Mouse (Mus musculus) cerebellum, adult 11-12 months (tissue): ENCODE measurements around the gene Plcl2.
A peak's percentile ranks its signal among the peaks of the same experiment; 100 is the strongest.
"Not testable (repeated sequence)": the region's sequence is repeated elsewhere in the genome, so short reads cannot be mapped to it uniquely, and the experiment has no call there.

Experiments used
- DNase-seq: peaks from one replicate; pipeline ENCODE4 v3.0.0; 2022

The Plcl2 gene

DNA sequence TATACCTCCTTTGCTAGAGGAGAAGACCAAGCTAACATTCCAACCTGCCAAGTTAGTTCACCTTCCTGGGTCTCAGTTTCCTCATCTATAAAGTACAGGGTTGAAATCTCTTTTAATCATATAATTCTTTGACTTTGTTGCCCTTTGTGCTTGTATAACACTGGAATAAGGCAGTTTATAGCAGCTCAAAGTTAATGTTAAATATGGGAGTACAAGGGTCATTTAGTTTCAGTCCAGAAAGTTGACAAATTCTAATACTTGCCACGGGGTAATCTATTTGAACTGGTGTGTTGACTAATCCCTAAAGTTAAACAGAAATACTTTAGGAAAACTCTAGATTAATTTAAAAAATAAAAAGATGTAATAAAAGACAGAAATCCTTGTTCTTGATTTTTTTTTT lies 35.7 kb downstream of the Plcl2 start:
- no peak for DNase-seq

- peak; percentile 50 for DNase-seq
Observed at GRCm38 (mm10) chr17:50545274-50545673, 36.1 kb downstream of the Plcl2 start.

DNA sequence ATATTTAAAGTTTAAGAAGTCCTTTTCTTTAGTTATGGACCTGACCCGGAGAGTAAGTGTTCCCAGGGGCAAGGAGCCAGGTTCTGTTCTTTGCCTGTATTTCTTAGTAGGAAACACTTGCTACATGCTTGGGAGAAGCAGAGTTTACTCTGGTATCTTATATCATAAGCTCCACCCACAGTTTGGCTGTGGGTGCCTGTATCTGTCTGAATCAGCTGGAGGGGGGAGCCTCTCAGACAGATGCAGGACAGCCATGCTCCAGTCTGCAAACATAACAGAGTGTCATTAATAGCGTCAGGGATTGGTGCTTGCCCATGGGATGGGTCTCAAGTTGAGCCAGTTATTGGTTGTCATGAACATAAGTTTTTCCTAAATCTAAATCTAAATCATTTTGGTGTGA lies 42.9 kb downstream of the Plcl2 start:
- no peak for DNase-seq

DNA sequence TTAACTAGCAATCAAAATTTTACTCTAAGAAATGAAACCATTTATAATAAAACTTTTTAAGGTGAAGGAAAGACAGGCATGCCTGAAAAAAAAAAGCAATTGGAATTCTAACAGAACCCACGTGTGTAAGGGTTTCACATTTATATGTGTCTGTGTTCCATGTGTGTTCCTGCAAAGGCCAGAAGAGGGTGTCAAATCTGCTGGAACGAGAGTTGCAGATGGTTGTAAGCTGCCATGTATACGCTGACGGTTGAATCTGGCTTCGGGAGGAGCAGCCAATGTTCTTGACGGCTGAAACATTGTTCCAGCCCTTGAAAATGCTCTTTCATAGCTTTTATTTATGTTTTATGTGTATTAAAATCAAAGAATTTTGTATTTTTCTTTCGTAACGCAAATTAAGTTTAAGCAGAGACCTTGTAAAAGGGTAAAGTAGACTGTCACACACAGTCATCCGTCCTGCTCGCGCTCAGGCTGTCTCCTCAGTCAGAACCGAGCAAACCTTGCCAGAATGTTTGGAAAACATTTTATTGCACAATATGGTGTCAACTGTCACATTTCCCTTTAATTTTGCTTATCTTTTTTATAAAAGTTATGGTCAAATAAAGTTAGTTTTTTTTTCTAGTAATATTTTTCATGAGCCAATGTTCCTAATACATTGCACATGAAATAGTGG lies 48.5 kb downstream of the Plcl2 start:
- no peak for DNase-seq

DNA sequence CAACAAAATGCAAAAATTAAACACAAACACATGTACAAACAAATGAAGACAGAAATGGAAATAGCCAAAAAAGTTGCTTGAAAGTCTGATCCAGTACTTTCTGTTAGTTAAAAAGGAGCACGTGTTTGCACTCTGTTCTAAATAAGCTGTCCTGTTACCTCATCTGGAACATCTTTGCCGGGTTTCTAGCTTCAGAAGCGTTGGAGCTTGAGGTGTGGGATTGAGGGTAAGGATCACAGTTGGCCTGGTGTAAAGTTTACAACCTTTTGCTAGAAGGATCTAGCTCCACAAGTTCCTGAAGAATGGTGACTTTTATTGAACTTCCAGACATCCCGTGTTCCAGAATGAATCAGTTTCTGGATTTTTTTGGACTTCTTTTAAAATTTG lies 49.0 kb downstream of the Plcl2 start:
- DNase-seq = no peak

- DNase-seq = no peak
Observed at GRCm38 (mm10) chr17:50565376-50566123, 56.3 kb downstream of the Plcl2 start.

- no peak for DNase-seq
Observed at GRCm38 (mm10) chr17:50568846-50569245, 59.6 kb downstream of the Plcl2 start.

DNA sequence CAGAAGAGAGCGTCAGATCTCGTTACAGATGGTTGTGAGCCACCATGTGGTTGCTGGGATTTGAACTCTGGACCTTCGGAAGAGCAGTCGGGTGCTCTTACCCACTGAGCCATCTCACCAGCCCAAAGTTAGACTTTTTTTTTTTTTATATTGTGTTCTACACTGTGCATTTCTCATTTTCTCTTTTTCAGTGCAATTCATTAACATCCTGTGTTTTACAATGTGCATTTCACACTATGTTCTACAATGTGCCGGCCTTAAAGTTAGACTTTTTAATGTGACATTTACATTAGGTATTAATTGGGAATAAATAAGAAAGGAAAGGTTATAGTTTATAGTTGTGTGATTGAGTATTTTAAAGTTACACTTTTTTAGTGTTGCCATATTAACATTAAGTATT lies 61.0 kb downstream of the Plcl2 start:
- not testable (repeated sequence) for DNase-seq

DNA sequence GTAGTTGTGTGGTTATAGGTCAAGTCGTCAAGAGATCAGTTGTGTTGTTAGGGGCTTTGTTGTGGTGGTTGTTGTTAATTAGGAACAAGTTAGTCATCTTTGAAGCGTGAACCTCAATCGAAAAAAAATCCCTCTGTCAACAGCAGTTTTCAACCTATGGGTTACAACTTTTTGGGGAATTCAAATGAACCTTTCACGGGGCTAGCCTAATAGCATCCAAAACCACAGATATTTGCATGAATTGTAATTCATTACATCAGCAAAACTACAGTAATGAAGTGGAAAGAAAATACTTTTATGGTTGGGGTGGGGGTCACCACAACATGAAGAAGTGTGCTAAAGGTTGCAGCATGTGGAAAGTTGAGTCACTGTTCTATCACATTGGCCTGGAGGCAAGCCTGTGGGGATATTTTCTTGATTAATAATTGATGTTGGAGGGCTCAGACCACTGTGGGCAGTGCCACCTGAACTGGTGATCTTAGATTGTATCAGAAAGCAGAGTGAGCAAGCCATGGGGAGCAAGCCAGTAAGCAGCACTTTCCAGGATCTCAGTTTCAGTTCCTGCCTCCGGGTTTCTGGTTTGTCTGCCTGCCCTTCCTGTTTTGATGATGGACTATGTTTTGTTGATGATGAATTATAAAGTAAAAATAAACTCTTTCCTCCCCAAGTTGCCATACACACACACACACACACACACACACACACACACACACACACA lies 61.6 kb downstream of the Plcl2 start:
- DNase-seq = no peak

DNA sequence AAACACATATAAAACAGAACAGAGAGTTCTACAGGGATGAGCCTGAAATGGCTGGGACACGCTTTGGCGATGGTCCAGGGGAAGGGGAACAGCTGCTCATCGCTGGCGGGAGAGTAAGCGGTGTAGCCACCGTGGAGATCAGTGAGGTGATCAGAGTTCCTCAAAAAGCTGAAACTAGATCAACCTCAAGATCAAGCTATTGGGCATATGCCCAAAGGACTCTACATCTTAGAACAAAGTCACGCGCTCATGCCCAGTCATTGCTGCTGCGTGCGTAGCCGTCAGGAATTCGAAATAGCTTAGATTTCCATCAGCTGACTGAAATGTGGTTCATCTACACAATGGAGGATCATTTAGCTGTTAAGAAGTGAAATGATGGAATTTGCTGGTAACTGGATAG lies 65.0 kb downstream of the Plcl2 start:
- DNase-seq = no peak

DNA sequence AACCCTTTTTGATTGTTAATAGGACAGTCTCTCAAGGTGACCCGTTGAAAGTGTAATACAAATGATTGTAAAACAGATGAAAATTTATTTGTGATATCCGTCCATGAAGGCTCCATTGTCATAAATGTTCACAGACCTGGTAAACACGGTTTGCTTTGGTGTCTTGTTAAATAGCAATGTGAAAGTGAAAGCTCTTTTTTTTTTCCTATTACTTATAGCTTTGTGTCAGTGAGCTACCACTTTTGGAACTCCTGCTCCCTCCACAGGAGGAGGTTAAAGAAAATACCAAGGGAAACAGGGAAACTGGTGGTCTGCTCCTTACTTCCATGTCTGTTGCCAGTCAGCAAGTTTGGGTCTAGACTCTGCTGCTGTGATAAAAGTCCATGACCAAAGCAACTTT lies 71.2 kb downstream of the Plcl2 start:
- DNase-seq = no peak

DNA sequence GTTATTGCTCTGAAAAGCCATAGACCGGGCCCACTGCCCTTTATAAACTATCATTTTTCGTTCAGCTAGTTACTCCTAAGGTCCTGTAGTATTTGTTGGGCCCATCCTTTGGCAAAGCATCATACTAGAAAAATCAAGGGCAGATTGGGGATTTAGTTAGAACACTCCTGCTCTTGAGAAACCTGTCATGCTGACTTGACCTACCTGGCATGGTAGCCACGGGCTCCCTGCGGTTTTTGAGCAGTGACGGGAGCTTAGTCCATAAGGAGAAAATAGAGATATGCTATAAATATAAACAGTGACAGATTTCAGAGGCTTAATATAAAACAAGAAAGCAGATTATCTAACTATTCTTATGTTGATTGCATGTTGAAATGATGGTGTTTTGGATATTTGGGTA lies 77.6 kb downstream of the Plcl2 start:
- DNase-seq = peak; percentile 89

DNA sequence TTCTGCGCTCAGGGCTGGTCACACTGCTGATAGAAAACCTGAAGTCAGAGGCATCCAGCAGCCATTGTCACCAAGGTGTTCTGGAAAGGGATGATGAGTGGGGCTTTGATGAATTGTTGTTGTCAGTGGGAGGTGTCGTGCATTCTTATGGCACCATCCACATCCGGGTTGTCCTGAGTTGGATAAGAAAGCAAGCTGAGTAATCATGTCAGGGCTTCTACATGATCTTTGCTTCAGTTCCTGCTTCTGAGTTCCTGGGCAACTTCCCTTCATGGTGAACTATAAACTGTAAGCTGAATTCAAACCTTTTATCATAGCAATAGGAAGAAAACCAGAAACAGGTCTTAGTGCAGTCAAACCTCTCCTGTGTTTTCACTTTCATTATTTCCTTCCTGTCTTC lies 78.7 kb downstream of the Plcl2 start:
- no peak for DNase-seq

- no peak for DNase-seq
Observed at GRCm38 (mm10) chr17:50600178-50600577, 91.0 kb downstream of the Plcl2 start.

- DNase-seq = no peak
Observed at GRCm38 (mm10) chr17:50600696-50601095, 91.5 kb downstream of the Plcl2 start.

GRCm38 (mm10) chr17:50606890-50607289 lies 97.7 kb downstream of the Plcl2 start:
- no peak for DNase-seq

DNA sequence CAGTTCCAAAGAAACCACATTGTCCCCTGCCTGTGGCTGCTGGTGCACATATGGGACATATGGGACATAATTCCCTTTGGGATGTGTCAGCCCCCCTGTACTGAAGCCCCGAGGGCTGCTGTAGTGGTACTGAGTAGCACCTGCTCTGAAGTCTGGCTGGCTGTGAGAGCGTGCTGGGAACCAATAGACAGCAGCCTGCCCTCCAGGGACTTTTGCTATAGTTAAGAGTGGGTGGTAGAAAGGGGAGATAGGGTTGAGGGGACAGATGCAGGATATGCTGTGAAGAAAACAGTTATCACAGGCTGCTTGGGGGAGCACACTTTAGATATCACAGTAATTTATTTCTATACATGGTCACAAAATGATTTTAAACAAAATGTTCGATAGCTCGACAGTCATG lies 100.7 kb downstream of the Plcl2 start:
- no peak for DNase-seq

DNA sequence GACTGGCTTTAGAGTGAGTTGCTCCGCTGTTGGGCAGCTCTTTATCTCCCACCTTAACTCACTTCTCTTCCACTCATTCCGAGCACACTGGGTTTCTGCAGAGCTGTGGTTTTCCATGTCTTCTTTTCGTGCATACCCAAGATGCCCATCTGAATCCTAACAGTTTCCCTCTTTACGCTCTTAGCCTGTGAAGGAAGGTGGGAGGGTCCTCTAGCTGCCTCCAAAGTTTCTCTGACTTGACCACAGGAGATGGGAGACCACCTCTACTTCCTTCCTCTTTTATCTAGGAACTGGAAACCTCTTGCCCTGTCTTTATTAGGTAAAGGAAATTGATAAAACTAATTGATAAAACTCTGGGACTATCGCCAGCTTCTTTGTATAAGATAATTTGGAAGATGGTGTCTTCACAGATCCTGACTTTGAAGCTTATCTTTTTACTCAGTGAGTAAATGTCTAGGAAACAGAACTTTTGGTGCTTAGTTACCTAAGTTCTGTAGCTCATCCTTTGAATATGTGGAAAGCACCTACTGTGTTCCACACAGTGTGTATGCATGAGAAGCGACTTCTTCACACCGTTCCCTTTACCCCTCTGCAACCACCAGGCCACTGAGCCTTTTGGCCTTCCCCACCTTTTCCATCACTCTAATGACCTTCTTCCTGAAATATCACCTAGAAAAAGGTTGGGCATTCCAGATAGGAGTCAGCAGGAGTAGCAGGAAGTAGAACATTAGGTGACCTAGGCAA lies 111.8 kb downstream of the Plcl2 start:
- DNase-seq = no peak

- no peak for DNase-seq
Observed at GRCm38 (mm10) chr17:50621996-50622395, 112.8 kb downstream of the Plcl2 start.

DNA sequence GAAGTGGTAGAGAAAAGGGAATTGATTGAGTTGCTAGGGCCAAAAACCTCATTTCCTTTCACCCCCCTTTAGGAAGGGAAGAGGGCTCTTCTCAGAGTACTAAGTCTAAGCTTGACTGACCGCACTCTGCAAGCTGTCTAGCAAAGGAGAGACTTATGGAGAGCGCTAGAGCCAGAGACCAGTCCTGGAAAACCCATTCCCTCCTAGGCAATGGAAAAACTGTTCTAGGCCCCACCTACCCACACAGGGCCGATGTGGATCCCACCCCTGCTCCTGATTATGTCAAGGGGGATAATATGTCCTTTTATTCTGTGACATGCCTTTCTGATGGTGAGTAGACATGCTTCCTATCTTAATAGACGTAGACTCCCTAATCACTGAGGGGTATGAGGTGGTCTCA lies 116.4 kb downstream of the Plcl2 start:
- DNase-seq = no peak

DNA sequence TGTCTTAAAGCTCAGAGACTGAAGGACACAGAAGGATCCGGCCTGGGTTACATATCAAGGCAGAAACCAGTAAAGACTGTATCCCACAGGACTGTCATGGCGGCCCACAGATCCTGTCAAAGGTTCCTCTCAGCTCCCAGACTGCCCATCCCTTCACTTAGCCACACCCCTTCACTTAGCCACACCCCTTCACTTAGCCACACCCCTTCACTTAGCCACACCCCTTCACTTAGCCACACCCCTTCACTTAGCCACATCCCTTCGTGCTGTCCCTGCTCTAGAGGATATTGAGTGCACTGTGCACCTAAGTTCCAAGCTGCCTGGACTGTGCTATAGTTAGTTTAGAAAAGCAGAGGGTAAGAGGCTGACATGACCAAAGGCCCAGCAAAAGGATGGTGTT lies 118.5 kb downstream of the Plcl2 start:
- DNase-seq = no peak

DNA sequence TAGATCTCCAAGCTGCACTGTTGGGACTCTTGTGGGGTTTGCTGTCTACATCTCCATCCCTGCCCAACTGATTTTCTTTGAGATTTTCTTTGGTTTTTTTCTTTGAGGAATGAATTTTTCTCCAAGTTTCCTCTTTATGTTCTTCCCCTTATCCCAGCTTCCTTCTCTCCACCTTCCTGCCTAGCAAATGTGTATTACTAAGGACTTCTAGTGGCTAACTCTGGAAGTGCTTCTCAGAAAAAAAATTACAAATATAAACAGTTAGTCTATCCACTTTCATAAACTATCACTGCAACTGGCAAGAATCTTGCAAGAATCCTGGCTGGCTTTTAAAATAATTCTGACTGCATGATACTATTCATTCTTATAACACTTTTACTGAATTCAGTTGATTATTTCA lies 119.5 kb downstream of the Plcl2 start:
- no peak for DNase-seq

DNA sequence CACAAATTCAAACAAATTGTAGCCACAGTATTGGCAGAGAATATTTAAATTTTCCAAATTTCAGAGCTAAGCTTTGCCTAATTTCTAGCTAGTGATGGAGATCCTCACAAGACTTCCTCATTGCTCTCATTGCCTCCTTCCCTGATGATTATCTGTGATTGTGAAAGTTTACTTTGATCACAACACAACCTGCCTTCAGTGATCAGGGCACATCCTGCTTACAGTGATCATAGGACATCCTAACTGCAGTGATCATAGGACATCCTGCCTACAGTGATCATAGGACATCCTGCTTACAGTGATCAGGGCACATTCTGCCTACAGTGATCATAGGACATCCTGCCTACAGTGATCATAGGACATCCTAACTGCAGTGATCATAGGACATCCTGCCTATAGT lies 121.8 kb downstream of the Plcl2 start:
- DNase-seq = not testable (repeated sequence)
